Mouse (Mus musculus): Measurements from ENCODE around the gene Usp43.

Usp43 gene

GRCm38 (mm10) chr11:67819604-67820003 is 102.3 kb downstream of the Usp43 start:
- no peak for DNase-seq (ENCODE audit: extremely low read depth, low read depth, low spot score)

GRCm38 (mm10) chr11:67811535-67811934 is 110.4 kb downstream of the Usp43 start:
- no peak for DNase-seq (ENCODE audit: extremely low read depth, low read depth, low spot score)

GRCm38 (mm10) chr11:67808051-67808450 is 113.9 kb downstream of the Usp43 start:
- DNase-seq (ENCODE audit: extremely low read depth, low read depth, low spot score), result no peak

GRCm38 (mm10) chr11:67806832-67807597 is 114.9 kb downstream of the Usp43 start:
- no peak for DNase-seq (ENCODE audit: extremely low read depth, low read depth, low spot score)

- no peak for DNase-seq (ENCODE audit: extremely low read depth, low read depth, low spot score)
These were observed 116.4 kb downstream of the Usp43 start for GRCm38 (mm10) chr11:67805538-67805937.

Measured in fat pad, adult 2 months (tissue).